Mouse (Mus musculus): Measurements from ENCODE around the gene Cartpt.

DNA sequence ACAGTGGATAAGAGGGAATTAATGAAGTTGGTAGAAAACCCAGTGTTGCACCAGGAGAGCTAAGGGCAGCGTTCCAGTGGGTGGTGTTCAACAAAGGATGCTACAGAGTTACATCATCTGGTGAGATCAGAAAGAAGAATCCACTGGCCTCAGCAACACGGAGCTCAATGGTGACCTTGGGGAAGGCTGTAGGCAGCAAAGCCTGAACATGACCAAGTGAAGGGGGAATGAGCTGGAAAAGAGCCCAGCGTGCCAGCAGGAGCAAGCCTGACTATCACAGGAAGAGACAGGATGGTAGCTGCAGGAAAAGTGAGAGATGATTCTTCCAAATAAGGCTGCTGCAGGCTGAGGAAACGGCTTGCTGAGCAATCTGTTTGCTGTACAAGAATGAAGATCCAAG is 46.5 kb upstream of the Cartpt start:
- no peak for TF ChIP-seq RCOR1 (conservative IDR thresholded peaks at IDR 0.05; ENCODE audit: low read depth, low read length)
- TF ChIP-seq MEF2A (IDR thresholded peaks at IDR 0.05; ENCODE audit: borderline replicate concordance, low read depth, low read length), result no peak
- no peak for TF ChIP-seq CTCF (conservative IDR thresholded peaks at IDR 0.05 in 1 of 2, IDR thresholded peaks at IDR 0.05 in 1 of 2; ENCODE audit: low read depth in 2 of 2, low read length in 2 of 2)
- TF ChIP-seq EP300 (IDR thresholded peaks at IDR 0.05; ENCODE audit: low read length), result no peak
- TF ChIP-seq CHD2 (IDR thresholded peaks at IDR 0.05; ENCODE audit: low read length), result no peak
- TF ChIP-seq KAT2A (IDR thresholded peaks at IDR 0.05; ENCODE audit: insufficient replicate concordance, low read length), result no peak
- no peak for TF ChIP-seq PAX5 (IDR thresholded peaks at IDR 0.05; ENCODE audit: low read length)
